ENCODE assay signal across 10 mouse cellular contexts in genomic region chr5:101854667-101855066, GRCm38 (mm10).
DNase-seq lines count a peak whose midpoint lies in the region; ATAC-seq and TF ChIP-seq lines count a peak whose summit lies in the region.
"Had no signal": no experiment of that assay in that cellular context is flagged by ENCODE, and none has a peak within 500 bp of the region (broad histone marks: within the 10 kb centered on the region; RNA-seq: fewer than 3 reads in every experiment).

No protein-coding gene starts in this region.

- H3K79me2 ChIP-seq in liver, adult 2 months (ENCODE audit: control insufficient read depth, insufficient read depth, low read length), result no peaks in the 10 kb centered on the region

- peak; percentile 49 for DNase-seq in forebrain, embryonic 11.5 days (ENCODE audit: low spot score)
- DNase-seq in forebrain, embryonic 14.5 days (ENCODE audit: low spot score), result no peak
- peak; percentile 27 for DNase-seq in liver, adult 2 months (ENCODE audit: extremely low read depth, low read depth, low spot score)
- peak; percentile 39 for DNase-seq in stomach, postnatal 0 days (ENCODE audit: low spot score)
- no peak for DNase-seq in left cerebral cortex, adult 9 months (ENCODE audit: low spot score in 2 of 2)
- DNase-seq: layer of hippocampus, adult 9-11 months had no signal

- no peak overlapping the region for H3K4me2 ChIP-seq in forebrain, embryonic 11.5 days (ENCODE audit: low read depth, low read length, severe bottlenecking)
- H3K4me2 ChIP-seq in forebrain, embryonic 14.5 days (ENCODE audit: low read length), result no peak overlapping the region
- H3K4me2 ChIP-seq in liver, embryonic 12.5 days, result no peak overlapping the region
- H3K4me2 ChIP-seq in intestine, embryonic 16.5 days (ENCODE audit: low read depth, low read length), result no peak overlapping the region
- no peak overlapping the region for H3K4me2 ChIP-seq in stomach, postnatal 0 days (replicated peaks; ENCODE audit: low read depth)

- H3K9ac ChIP-seq in forebrain, embryonic 11.5 days (ENCODE audit: low read length), result no peak overlapping the region
- no peak overlapping the region for H3K9ac ChIP-seq in forebrain, embryonic 14.5 days (ENCODE audit: low read length)
- no peak overlapping the region for H3K9ac ChIP-seq in liver, adult 2 months (ENCODE audit: low read depth, low read length)
- H3K9ac ChIP-seq in liver, embryonic 12.5 days, result no peak overlapping the region
- H3K9ac ChIP-seq in intestine, embryonic 16.5 days (ENCODE audit: low read depth, low read length), result no peak overlapping the region
- H3K9ac ChIP-seq in stomach, postnatal 0 days (ENCODE audit: low read length), result no peak overlapping the region

- H3K36me3 ChIP-seq in forebrain, embryonic 11.5 days (ENCODE audit: control insufficient read depth, insufficient read depth, low read length), result peaks cover 19% of the 10 kb centered on the region
- peaks cover 92% of the 10 kb centered on the region for H3K36me3 ChIP-seq in forebrain, embryonic 14.5 days (ENCODE audit: control insufficient read depth, insufficient read depth, low read length)
- peaks cover 33% of the 10 kb centered on the region for H3K36me3 ChIP-seq in liver, adult 2 months (ENCODE audit: control insufficient read depth, insufficient read depth, low read length)
- H3K36me3 ChIP-seq in liver, embryonic 12.5 days, result peaks cover 90% of the 10 kb centered on the region
- H3K36me3 ChIP-seq in intestine, embryonic 16.5 days (ENCODE audit: control insufficient read depth, insufficient read depth, low read length), result peaks cover 36% of the 10 kb centered on the region
- H3K36me3 ChIP-seq in stomach, postnatal 0 days (ENCODE audit: control insufficient read depth, insufficient read depth, low read length), result peaks cover 49% of the 10 kb centered on the region

- no peak overlapping the region for H3K27ac ChIP-seq in forebrain, embryonic 11.5 days (ENCODE audit: low read depth, low read length)
- no peak overlapping the region for H3K27ac ChIP-seq in forebrain, embryonic 14.5 days (ENCODE audit: low read depth, low read length)
- no peak overlapping the region for H3K27ac ChIP-seq in liver, adult 2 months (replicated peaks; ENCODE audit: insufficient read depth, low read depth, low read length)
- H3K27ac ChIP-seq in liver, embryonic 12.5 days, result no peak overlapping the region
- H3K27ac ChIP-seq in intestine, embryonic 16.5 days (ENCODE audit: low read length), result no peak overlapping the region
- no peak overlapping the region for H3K27ac ChIP-seq in stomach, postnatal 0 days (replicated peaks)

- H3K4me3 ChIP-seq in forebrain, embryonic 11.5 days (ENCODE audit: low read depth, low read length), result no peak overlapping the region
- no peak overlapping the region for H3K4me3 ChIP-seq in forebrain, embryonic 14.5 days (ENCODE audit: low read depth, low read length)
- H3K4me3 ChIP-seq in liver, adult 2 months (ENCODE audit: insufficient read depth, low read depth, low read length), result no peak overlapping the region
- H3K4me3 ChIP-seq in liver, embryonic 12.5 days, result no peak overlapping the region
- no peak overlapping the region for H3K4me3 ChIP-seq in intestine, embryonic 16.5 days (ENCODE audit: low read length)
- no peak overlapping the region for H3K4me3 ChIP-seq in stomach, postnatal 0 days (ENCODE audit: low read depth, low read length)

- no peak for TF ChIP-seq EP300 in stomach, postnatal 0 days (optimal IDR thresholded peaks at IDR 0.05)

- TF ChIP-seq CTCF in liver, adult 2 months (IDR thresholded peaks at IDR 0.05; ENCODE audit: low read depth, low read length), result peak; percentile 40
- TF ChIP-seq CTCF in stomach, postnatal 0 days (IDR thresholded peaks at IDR 0.05; ENCODE audit: low read depth), result peak; percentile 61

- ATAC-seq in forebrain, embryonic 11.5 days (replicated peaks; ENCODE audit: low FRiP score), result no peak
- no peak for ATAC-seq in forebrain, embryonic 14.5 days
- no peak; the same call in 1 of the 2 replicates for ATAC-seq in liver, embryonic 12.5 days
- peak; percentile 31; the same call in 1 of the 2 replicates for ATAC-seq in intestine, embryonic 16.5 days
- peak; percentile 53 for ATAC-seq in stomach, postnatal 0 days (ENCODE audit: low FRiP score, low TSS enrichment)
- no peak for ATAC-seq in erythroblast, adult 5-6 weeks (replicated peaks; ENCODE audit: low FRiP score, poor library complexity, severe bottlenecking)

- no peaks in the 10 kb centered on the region for H3K9me3 ChIP-seq in forebrain, embryonic 11.5 days (ENCODE audit: control insufficient read depth, low read length)
- H3K9me3 ChIP-seq in forebrain, embryonic 14.5 days (replicated peaks; ENCODE audit: control insufficient read depth, low read length), result no peaks in the 10 kb centered on the region
- no peaks in the 10 kb centered on the region for H3K9me3 ChIP-seq in liver, embryonic 12.5 days (replicated peaks)
- H3K9me3 ChIP-seq in intestine, embryonic 16.5 days (ENCODE audit: control insufficient read depth, low read length), result no peaks in the 10 kb centered on the region
- H3K9me3 ChIP-seq in stomach, postnatal 0 days (ENCODE audit: control insufficient read depth, low read length), result no peaks in the 10 kb centered on the region

- TF ChIP-seq POLR2A in liver, adult 2 months (IDR thresholded peaks at IDR 0.05; ENCODE audit: extremely low read depth, insufficient read depth, low read length), result no peak

- no peaks in the 10 kb centered on the region for H3K4me1 ChIP-seq in forebrain, embryonic 11.5 days (replicated peaks; ENCODE audit: control insufficient read depth, insufficient read depth, low read length)
- no peaks in the 10 kb centered on the region for H3K4me1 ChIP-seq in forebrain, embryonic 14.5 days (ENCODE audit: control insufficient read depth, insufficient read depth, low read length)
- H3K4me1 ChIP-seq in liver, adult 2 months (ENCODE audit: control insufficient read depth, insufficient read depth, low read length), result peaks cover 3% of the 10 kb centered on the region; the same call in 1 of the 2 replicates
- H3K4me1 ChIP-seq in liver, embryonic 12.5 days, result peaks cover 8% of the 10 kb centered on the region; the same call in 1 of the 2 replicates
- no peaks in the 10 kb centered on the region for H3K4me1 ChIP-seq in intestine, embryonic 16.5 days (ENCODE audit: control insufficient read depth, insufficient read depth, low read length)
- no peaks in the 10 kb centered on the region for H3K4me1 ChIP-seq in stomach, postnatal 0 days (replicated peaks; ENCODE audit: control insufficient read depth, insufficient read depth)

- no peaks in the 10 kb centered on the region for H3K27me3 ChIP-seq in forebrain, embryonic 11.5 days (ENCODE audit: control insufficient read depth, insufficient read depth, low read length)
- no peaks in the 10 kb centered on the region for H3K27me3 ChIP-seq in forebrain, embryonic 14.5 days (replicated peaks; ENCODE audit: control insufficient read depth, insufficient read depth, low read length)
- H3K27me3 ChIP-seq in liver, adult 2 months (ENCODE audit: control insufficient read depth, insufficient read depth, low read length), result no peaks in the 10 kb centered on the region
- no peaks in the 10 kb centered on the region for H3K27me3 ChIP-seq in liver, embryonic 12.5 days (replicated peaks)
- H3K27me3 ChIP-seq in intestine, embryonic 16.5 days (replicated peaks; ENCODE audit: control insufficient read depth, insufficient read depth, low read length), result no peaks in the 10 kb centered on the region
- H3K27me3 ChIP-seq in stomach, postnatal 0 days (ENCODE audit: control insufficient read depth, insufficient read depth, low read length), result no peaks in the 10 kb centered on the region
- H3K27me3 ChIP-seq: CH12.LX had no signal

- WGBS in forebrain, embryonic 11.5 days, result 86% methylated on average over 7 of the region's 7 CpGs
- 87% methylated on average over 7 of the region's 7 CpGs for WGBS in forebrain, embryonic 14.5 days
- 89% methylated on average over 7 of the region's 7 CpGs for WGBS in liver, adult 2 months
- 79% methylated on average over 7 of the region's 7 CpGs for WGBS in liver, embryonic 12.5 days (ENCODE audit: insufficient replicate concordance)
- WGBS in intestine, embryonic 16.5 days, result 87% methylated on average over 7 of the region's 7 CpGs
- WGBS in stomach, postnatal 0 days, result 81% methylated on average over 7 of the region's 7 CpGs

Comparison
In these comparisons a context has a peak if more than half of its experiments do, and no peak if none do; other contexts are left out.
1. DNase-seq: peak in forebrain, embryonic 11.5 days (single experiment), liver, adult 2 months (single experiment) and stomach, postnatal 0 days (single experiment); none in forebrain, embryonic 14.5 days (single experiment) and left cerebral cortex, adult 9 months (0 of 2).
2. ATAC-seq: peak in intestine, embryonic 16.5 days (single experiment) and stomach, postnatal 0 days (single experiment); none in forebrain, embryonic 11.5 days (single experiment), forebrain, embryonic 14.5 days (single experiment), liver, embryonic 12.5 days (single experiment) and erythroblast, adult 5-6 weeks (single experiment).